Mouse (Mus musculus) ES-Bruce4 (cell line): ENCODE data around the gene Cep295nl.

Experiments
- CTCF ChIP-seq: IDR thresholded peaks from one replicate; pipeline ENCODE4 v1.8.1; 2011; ENCODE audit warnings: low read depth, low read length
- EP300 ChIP-seq: IDR thresholded peaks from 2 replicates; pipeline ENCODE4 v1.6.1; 2011; ENCODE audit warnings: low read depth, low read length; ENCODE audit not compliant: insufficient read depth
- POLR2A ChIP-seq: IDR thresholded peaks from one replicate; pipeline ENCODE4 v1.8.1; 2011; ENCODE audit warnings: low read length; ENCODE audit not compliant: insufficient read depth

GRCm38 (mm10) chr11:118321971-118322370 lies 20.3 kb downstream of the Cep295nl start:
- TF ChIP-seq POLR2A = no peak
- TF ChIP-seq CTCF = no peak
- no peak for TF ChIP-seq EP300
